Mouse (Mus musculus): ENCODE results near the gene Idh2.

The Idh2 gene

GRCm38 (mm10) chr7:80085970-80086715, 29.0 kb downstream of the Idh2 start:
- no peak for DNase-seq (ENCODE audit: low spot score)

GRCm38 (mm10) chr7:80084484-80084931, 30.7 kb downstream of the Idh2 start:
- no peak for DNase-seq (ENCODE audit: low spot score)

- DNase-seq (ENCODE audit: low spot score): no peak
These were observed 33.3 kb downstream of the Idh2 start for GRCm38 (mm10) chr7:80081586-80082554.

- peak; percentile 62 for DNase-seq (ENCODE audit: low spot score)
These were observed 36.3 kb downstream of the Idh2 start for GRCm38 (mm10) chr7:80078792-80079301.

- no peak for DNase-seq (ENCODE audit: low spot score)
These were observed 37.4 kb downstream of the Idh2 start for GRCm38 (mm10) chr7:80077801-80078200.

- no peak for DNase-seq (ENCODE audit: low spot score)
These were observed 38.1 kb downstream of the Idh2 start for GRCm38 (mm10) chr7:80076961-80077716.

- no peak for DNase-seq (ENCODE audit: low spot score)
These were observed 39.1 kb downstream of the Idh2 start for GRCm38 (mm10) chr7:80075946-80076583.

- DNase-seq (ENCODE audit: low spot score): no peak
These were observed 40.2 kb downstream of the Idh2 start for GRCm38 (mm10) chr7:80074921-80075441.

GRCm38 (mm10) chr7:80073506-80073905, 41.7 kb downstream of the Idh2 start:
- DNase-seq (ENCODE audit: low spot score): no peak

GRCm38 (mm10) chr7:80072297-80072696, 42.9 kb downstream of the Idh2 start:
- DNase-seq (ENCODE audit: low spot score): no peak

GRCm38 (mm10) chr7:80071209-80071608, 44.0 kb downstream of the Idh2 start:
- no peak for DNase-seq (ENCODE audit: low spot score)

- peak; percentile 64 for DNase-seq (ENCODE audit: low spot score)
These were observed 45.4 kb downstream of the Idh2 start for GRCm38 (mm10) chr7:80069615-80070327.

GRCm38 (mm10) chr7:80068341-80068740, 46.9 kb downstream of the Idh2 start:
- no peak for DNase-seq (ENCODE audit: low spot score)

GRCm38 (mm10) chr7:80066675-80067455, 48.3 kb downstream of the Idh2 start:
- no peak for DNase-seq (ENCODE audit: low spot score)

- no peak for DNase-seq (ENCODE audit: low spot score)
These were observed 49.9 kb downstream of the Idh2 start for GRCm38 (mm10) chr7:80065250-80065649.

- no peak for DNase-seq (ENCODE audit: low spot score)
These were observed 51.1 kb downstream of the Idh2 start for GRCm38 (mm10) chr7:80063902-80064736.

- DNase-seq (ENCODE audit: low spot score): no peak
These were observed 51.9 kb downstream of the Idh2 start for GRCm38 (mm10) chr7:80063244-80063643.

GRCm38 (mm10) chr7:80062083-80062826, 52.9 kb downstream of the Idh2 start:
- no peak for DNase-seq (ENCODE audit: low spot score)

Measured in ovary, adult 18-20 months (tissue).